Mouse (Mus musculus): Measurements from ENCODE around the gene Nxf1. TPM values are rescaled to one million over a fixed set of nuclear protein-coding genes. Genes with fewer than 3 reads are reported as not detected.

The Nxf1 gene
- polyA plus RNA-seq, 1 experiment from 2014 or later, result 194 TPM

DNA sequence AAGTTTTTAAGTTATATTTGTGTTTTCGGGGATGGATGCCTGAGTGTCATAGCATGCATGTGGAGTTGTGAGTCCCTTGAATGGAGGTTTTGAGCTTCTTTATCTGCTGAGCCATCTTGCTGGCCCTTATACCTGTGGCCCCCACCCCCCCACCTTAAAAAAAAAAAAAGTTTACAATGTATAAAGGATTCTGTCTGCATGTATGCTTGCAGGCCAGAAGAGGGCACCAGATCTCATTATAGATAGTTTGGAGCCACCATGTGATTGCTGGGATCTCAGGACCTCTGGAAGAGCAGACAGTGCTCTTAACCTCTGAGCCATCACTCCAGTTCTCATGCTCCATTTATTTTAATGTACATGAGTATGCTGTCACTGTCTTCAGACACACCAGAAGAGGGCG, 9.5 kb upstream of the Nxf1 start:
- H3K9ac ChIP-seq, result no peak overlapping the region
- 72% methylated on average over 2 of the region's 2 CpGs for WGBS
- peaks cover 95% of the 10 kb centered on the region for H3K36me3 ChIP-seq (ENCODE audit: poor library complexity, severe bottlenecking)
- no peak overlapping the region for H3K4me3 ChIP-seq
- H3K9me3 ChIP-seq (replicated peaks), result no peaks in the 10 kb centered on the region
- H3K27ac ChIP-seq, result no peak overlapping the region
- no peaks in the 10 kb centered on the region for H3K27me3 ChIP-seq
- ATAC-seq, result no peak
- H3K4me1 ChIP-seq, result peaks cover 8% of the 10 kb centered on the region
- H3K4me2 ChIP-seq, result no peak overlapping the region

- no peak overlapping the region for H3K4me3 ChIP-seq
- H3K4me1 ChIP-seq, result peaks cover 26% of the 10 kb centered on the region
- H3K36me3 ChIP-seq (ENCODE audit: poor library complexity, severe bottlenecking), result peaks cover 46% of the 10 kb centered on the region
- H3K27me3 ChIP-seq, result no peaks in the 10 kb centered on the region
- no peak overlapping the region for H3K27ac ChIP-seq
- 85% methylated on average over 3 of the region's 3 CpGs for WGBS
- H3K9ac ChIP-seq, result no peak overlapping the region
- H3K4me2 ChIP-seq, result peak overlapping the region; percentile 85
- H3K9me3 ChIP-seq (replicated peaks), result no peaks in the 10 kb centered on the region
- ATAC-seq, result no peak
Measured at GRCm38 (mm10) chr19:8755652-8756051, 1.2 kb upstream of the Nxf1 start.

- Histone ChIP-seq H3K27ac (peak overlapping the region; percentile 85), H3K4me2 (peak overlapping the region; percentile 85), H3K4me1 (peaks cover 26% of the 10 kb centered on the region), H3K36me3 (ENCODE audit: poor library complexity, severe bottlenecking) (peaks cover 37% of the 10 kb centered on the region), H3K27me3 (no peaks in the 10 kb centered on the region), H3K9me3 (replicated peaks) (no peaks in the 10 kb centered on the region), H3K9ac (peak overlapping the region; percentile 95), H3K4me3 (peak overlapping the region; percentile 96)
- no peak for ATAC-seq
- 6% methylated on average over 14 of the region's 14 CpGs for WGBS
Measured at GRCm38 (mm10) chr19:8757471-8757998, 662 bp downstream of the Nxf1 start.

GRCm38 (mm10) chr19:8758899-8759298, 2.0 kb downstream of the Nxf1 start:
- H3K4me2 ChIP-seq, result no peak overlapping the region
- 98% methylated on average over 2 of the region's 2 CpGs for WGBS
- peaks cover 38% of the 10 kb centered on the region for H3K36me3 ChIP-seq (ENCODE audit: poor library complexity, severe bottlenecking)
- no peak overlapping the region for H3K9ac ChIP-seq
- no peaks in the 10 kb centered on the region for H3K9me3 ChIP-seq (replicated peaks)
- H3K27ac ChIP-seq, result no peak overlapping the region
- H3K27me3 ChIP-seq, result no peaks in the 10 kb centered on the region
- no peak overlapping the region for H3K4me3 ChIP-seq
- H3K4me1 ChIP-seq, result peaks cover 26% of the 10 kb centered on the region
- ATAC-seq, result no peak

DNA sequence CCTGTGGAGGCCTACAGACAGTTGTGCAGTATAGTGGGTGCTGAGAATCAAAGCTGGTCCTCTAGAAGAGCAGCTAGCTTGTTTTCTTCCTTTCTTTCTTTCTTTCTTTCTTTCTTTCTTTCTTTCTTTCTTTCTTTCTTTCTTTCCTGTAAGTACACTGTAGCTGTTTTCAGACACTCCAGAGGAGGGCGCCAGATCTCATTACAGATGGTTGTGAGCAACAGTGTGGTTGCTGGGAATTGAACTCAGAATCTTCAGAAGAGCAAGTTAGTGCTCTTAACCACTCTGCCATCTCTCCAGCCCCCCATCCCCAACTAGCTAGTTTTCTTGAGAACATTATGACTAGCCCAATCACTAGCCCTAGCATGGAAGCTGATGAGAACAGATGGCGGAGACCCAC, 3.9 kb downstream of the Nxf1 start:
- H3K27ac ChIP-seq, result no peak overlapping the region
- H3K27me3 ChIP-seq, result no peaks in the 10 kb centered on the region
- peaks cover 42% of the 10 kb centered on the region for H3K36me3 ChIP-seq (ENCODE audit: poor library complexity, severe bottlenecking)
- 84% methylated on average over 2 of the region's 2 CpGs for WGBS
- no peak for ATAC-seq
- peaks cover 24% of the 10 kb centered on the region for H3K4me1 ChIP-seq
- H3K9me3 ChIP-seq (replicated peaks), result peaks cover 10% of the 10 kb centered on the region; the same call in 1 of the 2 replicates
- H3K4me2 ChIP-seq, result no peak overlapping the region
- no peak overlapping the region for H3K9ac ChIP-seq
- H3K4me3 ChIP-seq, result no peak overlapping the region

- no peak for ATAC-seq
- H3K27ac ChIP-seq, result no peak overlapping the region
- peaks cover 66% of the 10 kb centered on the region for H3K36me3 ChIP-seq (ENCODE audit: poor library complexity, severe bottlenecking)
- no peaks in the 10 kb centered on the region for H3K27me3 ChIP-seq
- H3K4me3 ChIP-seq, result no peak overlapping the region
- no peak overlapping the region for H3K4me2 ChIP-seq
- WGBS, result 97% methylated on average over 4 of the region's 4 CpGs
- peaks cover 11% of the 10 kb centered on the region; the same call in 1 of the 2 replicates for H3K9me3 ChIP-seq (replicated peaks)
- peaks cover 8% of the 10 kb centered on the region for H3K4me1 ChIP-seq
- H3K9ac ChIP-seq, result no peak overlapping the region
Measured at GRCm38 (mm10) chr19:8763276-8763675, 6.4 kb downstream of the Nxf1 start.

DNA sequence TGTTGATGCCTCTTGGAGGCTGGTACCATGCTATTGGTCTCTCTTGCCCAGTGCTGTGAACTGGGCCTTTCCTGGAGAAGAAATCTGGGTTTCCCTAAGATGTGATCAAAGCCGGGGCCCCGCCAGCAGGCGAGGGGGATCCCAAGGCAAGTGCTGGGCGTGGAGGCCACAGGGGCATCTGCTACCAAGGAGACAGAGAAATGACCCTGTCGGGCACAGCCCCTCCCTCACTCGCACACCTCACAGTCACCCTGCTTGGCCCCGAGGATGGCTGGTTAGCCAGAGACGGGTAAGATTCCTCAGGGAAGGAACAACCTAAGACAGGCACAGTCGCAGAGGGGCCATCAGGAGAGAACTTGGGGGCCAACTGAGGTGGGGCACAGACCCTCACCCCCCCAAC, 8.7 kb downstream of the Nxf1 start:
- H3K4me2 ChIP-seq, result no peak overlapping the region
- 97% methylated on average over 9 of the region's 9 CpGs for WGBS
- no peak overlapping the region for H3K27ac ChIP-seq
- peaks cover 11% of the 10 kb centered on the region; the same call in 1 of the 2 replicates for H3K9me3 ChIP-seq (replicated peaks)
- H3K9ac ChIP-seq, result no peak overlapping the region
- ATAC-seq, result no peak
- peaks cover 4% of the 10 kb centered on the region for H3K4me1 ChIP-seq
- no peaks in the 10 kb centered on the region for H3K27me3 ChIP-seq
- H3K4me3 ChIP-seq, result no peak overlapping the region
- peaks cover 89% of the 10 kb centered on the region for H3K36me3 ChIP-seq (ENCODE audit: poor library complexity, severe bottlenecking)

- Histone ChIP-seq H3K4me2 (peak within 1 kb of the TSS; percentile 75), H3K36me3 (ENCODE audit: poor library complexity, severe bottlenecking) (peaks cover 70% of the 10 kb centered on the region), H3K4me1 (peaks cover 37% of the 10 kb centered on the region), H3K9me3 (replicated peaks) (peaks cover 1% of the 10 kb centered on the region; the same call in 1 of the 2 replicates), H3K27ac (peak within 1 kb of the TSS; percentile 91), H3K9ac (peak within 1 kb of the TSS; percentile 96), H3K27me3 (no peaks in the 10 kb centered on the region), H3K4me3 (peak within 1 kb of the TSS; percentile 86)
- peak; percentile 62 for ATAC-seq
- WGBS, result 20% methylated on average over 29 of the region's 29 CpGs
Measured at GRCm38 (mm10) chr19:8770567-8771270, 13.8 kb downstream of the Nxf1 start, which contains the start of gene Tmem223. Tmem223 (plus strand) TSS chr19:8770996.

DNA sequence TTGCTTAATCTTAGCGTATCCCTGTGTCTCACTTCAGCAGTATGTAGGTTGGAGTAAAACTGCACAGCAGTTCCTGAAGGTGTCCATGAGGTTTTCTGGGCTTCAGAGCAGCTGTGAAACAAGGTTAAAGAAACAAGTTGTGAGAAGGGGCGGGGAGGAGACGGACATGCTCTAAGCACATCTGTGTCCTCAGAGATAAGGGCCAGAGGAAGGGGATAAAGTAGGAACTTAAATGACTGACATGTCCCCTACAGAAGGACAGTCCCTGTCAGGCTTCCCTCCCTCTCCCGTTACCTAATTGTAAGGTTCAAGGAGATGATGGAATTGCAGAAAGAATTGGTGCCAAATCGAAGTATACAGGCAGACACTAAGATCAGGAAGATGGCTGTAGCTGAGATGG, 16.1 kb downstream of the Nxf1 start:
- Histone ChIP-seq H3K27ac (peak overlapping the region; percentile 99; the same call in 1 of the 2 replicates), H3K27me3 (no peaks in the 10 kb centered on the region), H3K4me2 (peak overlapping the region; percentile 100), H3K4me1 (peaks cover 38% of the 10 kb centered on the region), H3K36me3 (ENCODE audit: poor library complexity, severe bottlenecking) (peaks cover 52% of the 10 kb centered on the region), H3K4me3 (0 out of 2 replicates have a peak overlapping the region, but pooled peaks have one; percentile 70), H3K9me3 (replicated peaks) (no peaks in the 10 kb centered on the region), H3K9ac (0 out of 2 replicates have a peak overlapping the region, but pooled peaks have one; percentile 96)
- no peak for ATAC-seq
- 87% methylated on average over 5 of the region's 5 CpGs for WGBS

DNA sequence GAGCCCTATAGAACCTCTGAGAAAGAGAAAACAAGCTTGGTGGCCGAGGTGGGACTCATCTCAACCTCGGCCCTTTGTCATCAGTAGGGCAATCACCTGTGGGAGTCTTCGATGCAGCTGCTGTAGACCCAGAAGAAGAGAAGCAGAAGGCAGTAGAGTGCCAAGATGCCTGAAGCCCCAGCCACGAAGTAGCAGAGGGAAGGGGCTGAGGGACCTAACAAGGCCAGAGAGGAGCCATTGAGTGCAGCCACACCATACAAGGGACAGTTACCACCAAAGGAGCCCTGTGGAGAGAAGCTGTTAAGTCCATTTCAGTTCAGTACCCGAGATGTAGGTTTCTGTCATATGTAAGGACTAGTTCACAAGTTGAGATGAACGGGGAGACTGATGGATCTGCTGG, 16.5 kb downstream of the Nxf1 start:
- Histone ChIP-seq H3K27me3 (no peaks in the 10 kb centered on the region), H3K4me3 (peak overlapping the region; percentile 70), H3K36me3 (ENCODE audit: poor library complexity, severe bottlenecking) (peaks cover 52% of the 10 kb centered on the region), H3K9ac (peak overlapping the region; percentile 96), H3K9me3 (replicated peaks) (no peaks in the 10 kb centered on the region), H3K4me1 (peaks cover 38% of the 10 kb centered on the region), H3K4me2 (peak overlapping the region; percentile 100), H3K27ac (peak overlapping the region; percentile 99; the same call in 1 of the 2 replicates)
- ATAC-seq, result no peak
- 68% methylated on average over 6 of the region's 6 CpGs for WGBS

DNA sequence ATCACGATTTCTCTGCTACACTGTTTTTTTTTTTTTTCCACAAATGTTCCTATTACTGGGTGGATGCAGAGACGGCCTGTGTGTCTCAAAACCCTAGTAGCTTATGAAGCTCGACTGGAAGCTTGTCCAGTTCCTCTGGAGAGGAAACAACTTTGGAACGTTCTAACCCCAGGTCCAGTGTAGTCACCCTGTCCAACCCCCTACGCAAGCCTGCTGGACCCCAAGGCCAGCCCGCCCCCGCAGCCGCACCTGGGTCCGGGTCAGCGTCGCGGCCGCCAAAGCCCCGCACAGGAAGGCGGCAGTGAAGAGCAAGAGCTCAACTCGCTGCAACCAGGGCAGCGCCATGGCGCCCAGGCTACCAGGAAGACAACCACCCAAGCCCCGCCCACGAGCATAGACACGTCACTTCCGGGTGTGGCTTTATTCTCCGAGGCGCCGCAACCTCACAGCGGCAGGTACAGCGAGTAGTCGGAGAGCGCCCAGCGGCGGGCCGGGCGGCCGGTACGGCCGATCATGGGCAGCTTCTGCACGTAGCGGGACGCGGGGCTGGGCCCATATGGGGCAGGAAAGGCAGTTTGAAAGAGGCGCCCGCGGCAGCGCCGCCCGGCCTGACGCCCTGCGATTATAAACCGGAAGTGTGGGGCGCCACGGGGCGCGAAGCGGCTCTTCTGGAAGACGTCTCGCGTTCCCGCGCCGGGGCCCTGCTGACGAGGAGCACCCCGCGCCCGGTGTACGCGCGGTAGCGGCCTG, 17.4 kb downstream of the Nxf1 start, which contains the start of gene Tmem179b:
TSS of gene Tmem179b (minus strand) at position 382 of the 750 bp plus-strand sequence.
- under 1% methylated on average over 68 of the region's 68 CpGs for WGBS
- Histone ChIP-seq H3K4me2 (peak within 1 kb of the TSS; percentile 100), H3K9me3 (replicated peaks) (no peaks in the 10 kb centered on the region), H3K27ac (peak within 1 kb of the TSS; percentile 99), H3K9ac (peak within 1 kb of the TSS; percentile 96), H3K4me1 (peaks cover 38% of the 10 kb centered on the region), H3K27me3 (no peaks in the 10 kb centered on the region), H3K4me3 (peak within 1 kb of the TSS; percentile 70), H3K36me3 (ENCODE audit: poor library complexity, severe bottlenecking) (peaks cover 49% of the 10 kb centered on the region)
- peak; percentile 95 for ATAC-seq

DNA sequence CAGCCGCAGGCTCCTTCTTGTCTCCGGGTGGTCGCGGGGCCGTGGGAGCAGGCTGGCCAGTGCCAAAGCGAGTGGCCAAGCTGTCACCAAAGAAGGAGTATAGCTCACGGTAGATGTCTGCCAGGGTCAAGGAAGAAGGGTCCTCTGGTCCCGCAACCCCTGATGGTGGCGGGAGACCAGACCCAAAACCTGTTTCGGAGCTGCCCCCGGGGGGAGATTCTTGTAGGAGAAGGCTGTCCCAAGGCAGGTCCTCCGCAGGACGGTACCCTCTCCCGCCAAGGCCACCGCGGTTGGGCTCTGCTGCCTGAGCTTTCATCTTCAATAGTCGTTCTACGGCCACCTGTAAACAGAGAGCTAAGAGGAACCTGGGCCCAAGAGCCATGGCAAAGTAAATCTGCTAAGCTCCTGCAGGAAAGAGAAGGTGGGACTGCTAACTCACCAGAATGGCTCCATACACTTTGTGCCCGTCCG, 18.1 kb downstream of the Nxf1 start:
- no peak for ATAC-seq
- peaks cover 38% of the 10 kb centered on the region for H3K4me1 ChIP-seq
- peak overlapping the region; percentile 96 for H3K9ac ChIP-seq
- H3K9me3 ChIP-seq (replicated peaks), result no peaks in the 10 kb centered on the region
- WGBS, result 6% methylated on average over 20 of the region's 20 CpGs
- no peaks in the 10 kb centered on the region for H3K27me3 ChIP-seq
- H3K27ac ChIP-seq, result peak overlapping the region; percentile 99
- H3K4me3 ChIP-seq, result peak overlapping the region; percentile 70
- H3K36me3 ChIP-seq (ENCODE audit: poor library complexity, severe bottlenecking), result peaks cover 46% of the 10 kb centered on the region
- peak overlapping the region; percentile 100 for H3K4me2 ChIP-seq

Data from forebrain, embryonic 13.5 days (tissue).